Mouse (Mus musculus): ENCODE results near the gene Phactr1. TPM values are rescaled to one million over a fixed set of nuclear protein-coding genes. Genes with fewer than 3 reads are reported as not detected.
A peak's percentile ranks its signal among the peaks of the same experiment; 100 is the strongest.

The Phactr1 gene
- polyA plus RNA-seq, 1 experiment from 2014 or later, result 6.4 TPM

- peak overlapping the region; percentile 99 for H3K4me2 ChIP-seq
- no peak for ATAC-seq (ENCODE audit: insufficient number of reproducible peaks, low FRiP score, low TSS enrichment, low read depth)
These were observed 235.4 kb downstream of the Phactr1 start for GRCm38 (mm10) chr13:42915851-42916193.

GRCm38 (mm10) chr13:42916194-42917033, 236.0 kb downstream of the Phactr1 start:
- no peaks in the 10 kb centered on the region for H3K36me3 ChIP-seq
- WGBS, result under 1% methylated on average over 73 of the region's 74 CpGs
- H3K9ac ChIP-seq, result peak overlapping the region; percentile 45
- H3K4me1 ChIP-seq, result peaks cover 16% of the 10 kb centered on the region
- peaks cover 23% of the 10 kb centered on the region for H3K27me3 ChIP-seq
- H3K4me3 ChIP-seq, result peak overlapping the region; percentile 56
- ATAC-seq (ENCODE audit: insufficient number of reproducible peaks, low FRiP score, low TSS enrichment, low read depth), result no peak
- H3K9me3 ChIP-seq, result no peaks in the 10 kb centered on the region
- H3K4me2 ChIP-seq, result peak overlapping the region; percentile 99
- no peak overlapping the region for H3K27ac ChIP-seq

More at GRCm38 (mm10) chr13:42915851-42916193, 235.4 kb downstream of the Phactr1 start:
- H3K27ac ChIP-seq, result no peak overlapping the region
- H3K27me3 ChIP-seq, result peaks cover 23% of the 10 kb centered on the region
- no peaks in the 10 kb centered on the region for H3K9me3 ChIP-seq
- no peaks in the 10 kb centered on the region for H3K36me3 ChIP-seq
- peak overlapping the region; percentile 45; the same call in 1 of the 2 replicates for H3K9ac ChIP-seq
- H3K4me1 ChIP-seq, result peaks cover 16% of the 10 kb centered on the region
- WGBS, result 9% methylated on average over 6 of the region's 6 CpGs
- peak overlapping the region; percentile 56 for H3K4me3 ChIP-seq

GRCm38 (mm10) chr13:42917251-42917650, 236.8 kb downstream of the Phactr1 start:
- ATAC-seq (ENCODE audit: insufficient number of reproducible peaks, low FRiP score, low TSS enrichment, low read depth), result no peak
- H3K4me2 ChIP-seq, result peak overlapping the region; percentile 99
- H3K9me3 ChIP-seq, result no peaks in the 10 kb centered on the region
- 24% methylated on average over 6 of the region's 6 CpGs for WGBS
- H3K27ac ChIP-seq, result no peak overlapping the region
- H3K4me1 ChIP-seq, result peaks cover 16% of the 10 kb centered on the region
- no peak overlapping the region; the same call in 1 of the 2 replicates for H3K9ac ChIP-seq
- no peaks in the 10 kb centered on the region for H3K36me3 ChIP-seq
- H3K27me3 ChIP-seq, result peaks cover 23% of the 10 kb centered on the region
- H3K4me3 ChIP-seq, result peak overlapping the region; percentile 56

GRCm38 (mm10) chr13:42920062-42920461, 239.6 kb downstream of the Phactr1 start:
- no peak overlapping the region for H3K27ac ChIP-seq

GRCm38 (mm10) chr13:42921769-42922450, 241.5 kb downstream of the Phactr1 start:
- H3K4me3 ChIP-seq, result no peak overlapping the region
- no peak for ATAC-seq (ENCODE audit: insufficient number of reproducible peaks, low FRiP score, low TSS enrichment, low read depth)
- H3K9ac ChIP-seq, result no peak overlapping the region
- H3K27me3 ChIP-seq, result peaks cover 5% of the 10 kb centered on the region; the same call in 1 of the 2 replicates
- no peaks in the 10 kb centered on the region for H3K36me3 ChIP-seq
- H3K4me2 ChIP-seq, result no peak overlapping the region
- peaks cover 6% of the 10 kb centered on the region; the same call in 1 of the 2 replicates for H3K4me1 ChIP-seq
- WGBS, result 89% methylated on average over 10 of the region's 10 CpGs
- no peaks in the 10 kb centered on the region for H3K9me3 ChIP-seq
- no peak overlapping the region for H3K27ac ChIP-seq

More at GRCm38 (mm10) chr13:42920062-42920461, 239.6 kb downstream of the Phactr1 start:
- no peak overlapping the region for H3K4me3 ChIP-seq
- no peaks in the 10 kb centered on the region for H3K36me3 ChIP-seq
- H3K9ac ChIP-seq, result no peak overlapping the region
- H3K9me3 ChIP-seq, result no peaks in the 10 kb centered on the region
- peaks cover 21% of the 10 kb centered on the region for H3K27me3 ChIP-seq
- peaks cover 16% of the 10 kb centered on the region for H3K4me1 ChIP-seq
- H3K4me2 ChIP-seq, result no peak overlapping the region
- no peak for ATAC-seq (ENCODE audit: insufficient number of reproducible peaks, low FRiP score, low TSS enrichment, low read depth)
- WGBS, result 77% methylated on average over 2 of the region's 2 CpGs

GRCm38 (mm10) chr13:42927778-42928177, 247.4 kb downstream of the Phactr1 start:
- WGBS, result 95% methylated on average over 11 of the region's 11 CpGs
- H3K4me1 ChIP-seq, result peaks cover 15% of the 10 kb centered on the region
- H3K4me3 ChIP-seq, result no peak overlapping the region
- H3K27me3 ChIP-seq, result 0 out of 2 replicates have a peak, but pooled peaks cover 3% of the 10 kb centered on the region
- no peaks in the 10 kb centered on the region for H3K36me3 ChIP-seq
- no peak overlapping the region for H3K9ac ChIP-seq
- H3K9me3 ChIP-seq, result no peaks in the 10 kb centered on the region
- H3K27ac ChIP-seq, result no peak overlapping the region
- no peak overlapping the region for H3K4me2 ChIP-seq
- ATAC-seq (ENCODE audit: insufficient number of reproducible peaks, low FRiP score, low TSS enrichment, low read depth), result no peak

GRCm38 (mm10) chr13:42929529-42930235, 249.3 kb downstream of the Phactr1 start:
- Histone ChIP-seq H3K4me3 (no peak overlapping the region), H3K9ac (no peak overlapping the region), H3K4me1 (peaks cover 22% of the 10 kb centered on the region), H3K36me3 (no peaks in the 10 kb centered on the region), H3K27ac (no peak overlapping the region), H3K4me2 (no peak overlapping the region), H3K27me3 (0 out of 2 replicates have a peak, but pooled peaks cover 3% of the 10 kb centered on the region), H3K9me3 (no peaks in the 10 kb centered on the region)
- ATAC-seq (ENCODE audit: insufficient number of reproducible peaks, low FRiP score, low TSS enrichment, low read depth), result no peak
- 26% methylated on average over 10 of the region's 10 CpGs for WGBS

- H3K4me1 ChIP-seq, result peaks cover 26% of the 10 kb centered on the region
- ATAC-seq (ENCODE audit: insufficient number of reproducible peaks, low FRiP score, low TSS enrichment, low read depth), result no peak
- no peak overlapping the region for H3K27ac ChIP-seq
- 0 out of 2 replicates have a peak, but pooled peaks cover 3% of the 10 kb centered on the region for H3K27me3 ChIP-seq
- no peak overlapping the region for H3K9ac ChIP-seq
- no peaks in the 10 kb centered on the region for H3K36me3 ChIP-seq
- H3K9me3 ChIP-seq, result no peaks in the 10 kb centered on the region
- no peak overlapping the region for H3K4me3 ChIP-seq
- 91% methylated on average over 5 of the region's 5 CpGs for WGBS
- H3K4me2 ChIP-seq, result no peak overlapping the region
These were observed 251.6 kb downstream of the Phactr1 start for GRCm38 (mm10) chr13:42932046-42932445.

- Histone ChIP-seq H3K27me3 (0 out of 2 replicates have a peak, but pooled peaks cover 3% of the 10 kb centered on the region), H3K36me3 (no peaks in the 10 kb centered on the region), H3K9me3 (no peaks in the 10 kb centered on the region), H3K4me1 (peaks cover 18% of the 10 kb centered on the region), H3K27ac (no peak overlapping the region), H3K9ac (no peak overlapping the region), H3K4me3 (no peak overlapping the region), H3K4me2 (peak overlapping the region; percentile 30; the same call in 1 of the 2 replicates)
- peak; percentile 64; the same call in 1 of the 2 replicates for ATAC-seq (ENCODE audit: insufficient number of reproducible peaks, low FRiP score, low TSS enrichment, low read depth)
- 9% methylated on average over 16 of the region's 16 CpGs for WGBS
These were observed 254.2 kb downstream of the Phactr1 start for GRCm38 (mm10) chr13:42934538-42935126.

- Histone ChIP-seq H3K4me1 (peaks cover 11% of the 10 kb centered on the region), H3K27me3 (no peaks in the 10 kb centered on the region), H3K9me3 (no peaks in the 10 kb centered on the region), H3K4me3 (no peak overlapping the region), H3K27ac (no peak overlapping the region), H3K36me3 (no peaks in the 10 kb centered on the region), H3K4me2 (no peak overlapping the region), H3K9ac (no peak overlapping the region)
- no peak for ATAC-seq (ENCODE audit: insufficient number of reproducible peaks, low FRiP score, low TSS enrichment, low read depth)
- WGBS, result 34% methylated on average over 3 of the region's 3 CpGs
These were observed 257.4 kb downstream of the Phactr1 start for GRCm38 (mm10) chr13:42937871-42938270.

- H3K4me2 ChIP-seq, result no peak overlapping the region
- H3K27me3 ChIP-seq, result no peaks in the 10 kb centered on the region
- no peak overlapping the region for H3K27ac ChIP-seq
- no peaks in the 10 kb centered on the region for H3K36me3 ChIP-seq
- no peak for ATAC-seq (ENCODE audit: insufficient number of reproducible peaks, low FRiP score, low TSS enrichment, low read depth)
- no peaks in the 10 kb centered on the region for H3K9me3 ChIP-seq
- H3K4me1 ChIP-seq, result peaks cover 11% of the 10 kb centered on the region
- 60% methylated on average over 1 of the region's 1 CpGs for WGBS
- no peak overlapping the region for H3K9ac ChIP-seq
- no peak overlapping the region for H3K4me3 ChIP-seq
These were observed 257.9 kb downstream of the Phactr1 start for GRCm38 (mm10) chr13:42938346-42938745.
